Mouse (Mus musculus): ENCODE data around the gene Tnfaip6. TPM values are rescaled to one million over a fixed set of nuclear protein-coding genes. Genes with fewer than 3 reads are reported as not detected.
"Not testable (repeated sequence)": the region's sequence is repeated elsewhere in the genome, so short reads cannot be mapped to it uniquely, and the experiment has no call there.

Tnfaip6 gene
- total RNA-seq (2017) = 0.57 TPM in 1 of 3 replicates, not detected in the others

DNA sequence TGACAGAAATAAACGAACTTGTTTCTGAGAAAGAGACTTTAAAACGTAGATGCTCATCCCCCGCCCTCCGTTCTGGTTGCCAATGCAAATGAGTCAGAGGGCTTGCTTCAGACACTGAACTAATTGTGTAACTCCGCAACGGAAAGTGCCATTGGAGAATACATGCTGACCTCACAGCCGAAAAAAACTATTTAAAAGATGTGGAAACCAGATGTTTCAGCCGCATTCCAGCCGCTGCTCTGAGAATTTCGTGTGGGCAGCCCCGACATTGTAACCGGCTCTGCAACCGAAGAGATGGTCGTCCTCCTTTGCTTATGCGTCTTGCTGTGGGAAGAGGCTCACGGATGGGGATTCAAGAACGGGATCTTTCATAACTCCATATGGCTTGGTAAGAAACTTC lies at the start of gene Tnfaip6:
Gene Tnfaip6 (plus strand): TSS at position 128 of the 400 bp plus-strand sequence.
- ATAC-seq (replicated peaks; ENCODE audit: insufficient number of reproducible peaks, low FRiP score, low TSS enrichment, poor library complexity, severe bottlenecking) = peak; percentile 81

DNA sequence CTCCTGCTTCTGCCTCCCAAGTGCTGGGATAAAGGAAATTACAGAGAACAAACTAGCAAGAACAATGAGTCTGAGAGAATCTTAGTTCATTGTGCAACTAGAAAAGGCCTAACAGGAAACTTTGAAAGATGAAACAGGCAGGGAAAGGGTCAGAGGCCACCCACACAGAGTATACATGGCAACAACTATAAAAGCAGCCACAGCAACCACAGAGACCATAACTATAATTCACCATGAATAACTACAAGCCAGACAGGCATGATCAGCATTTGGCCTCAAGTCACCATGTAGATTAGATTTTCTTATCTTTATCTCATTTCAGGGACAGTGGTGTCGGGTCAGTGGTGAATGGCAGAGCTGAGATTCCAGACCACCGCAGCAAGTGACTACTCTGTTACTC lies 48.2 kb upstream of the Tnfaip6 start:
- no peak for ATAC-seq (replicated peaks; ENCODE audit: insufficient number of reproducible peaks, low FRiP score, low TSS enrichment, poor library complexity, severe bottlenecking)

DNA sequence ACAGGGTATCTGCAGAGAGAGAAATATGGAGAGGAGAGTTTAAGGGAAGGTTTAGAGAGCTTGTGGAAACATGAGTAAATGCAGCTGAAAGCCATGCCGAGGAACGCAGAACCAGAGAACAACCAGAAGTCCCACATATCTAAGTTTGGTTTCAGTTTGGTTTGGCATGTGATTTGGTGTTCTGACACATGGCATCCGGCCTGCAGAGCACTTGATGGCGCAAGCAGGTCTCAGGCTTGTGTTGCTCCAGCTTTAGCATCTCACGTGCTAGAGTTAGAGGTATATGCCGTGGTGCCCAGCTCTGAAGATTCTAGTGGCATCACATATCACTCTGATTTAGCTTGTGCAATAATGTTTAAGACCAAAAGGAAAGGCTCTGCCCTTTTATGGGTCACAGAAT lies 46.4 kb upstream of the Tnfaip6 start:
- ATAC-seq (replicated peaks; ENCODE audit: insufficient number of reproducible peaks, low FRiP score, low TSS enrichment, poor library complexity, severe bottlenecking) = no peak

DNA sequence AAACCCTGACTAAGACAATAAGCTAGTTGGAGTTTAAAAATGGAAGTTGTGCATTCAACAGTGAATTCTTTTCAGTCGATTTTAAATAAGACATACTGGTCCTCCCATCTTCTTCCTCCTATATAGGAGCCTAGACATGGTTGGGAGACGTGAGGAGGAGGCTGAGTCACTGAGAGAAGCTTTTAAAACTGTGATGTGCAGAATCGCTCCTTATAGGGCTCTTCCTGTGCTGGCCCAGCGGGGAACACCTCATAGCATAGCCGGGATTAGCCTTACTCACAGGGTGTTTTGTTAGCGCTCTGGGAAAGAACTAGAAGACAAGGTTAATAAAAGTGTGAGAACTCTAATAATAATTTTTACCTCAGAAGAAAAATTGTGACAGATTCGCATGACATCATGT lies 37.8 kb upstream of the Tnfaip6 start:
- ATAC-seq (replicated peaks; ENCODE audit: insufficient number of reproducible peaks, low FRiP score, low TSS enrichment, poor library complexity, severe bottlenecking) = no peak

DNA sequence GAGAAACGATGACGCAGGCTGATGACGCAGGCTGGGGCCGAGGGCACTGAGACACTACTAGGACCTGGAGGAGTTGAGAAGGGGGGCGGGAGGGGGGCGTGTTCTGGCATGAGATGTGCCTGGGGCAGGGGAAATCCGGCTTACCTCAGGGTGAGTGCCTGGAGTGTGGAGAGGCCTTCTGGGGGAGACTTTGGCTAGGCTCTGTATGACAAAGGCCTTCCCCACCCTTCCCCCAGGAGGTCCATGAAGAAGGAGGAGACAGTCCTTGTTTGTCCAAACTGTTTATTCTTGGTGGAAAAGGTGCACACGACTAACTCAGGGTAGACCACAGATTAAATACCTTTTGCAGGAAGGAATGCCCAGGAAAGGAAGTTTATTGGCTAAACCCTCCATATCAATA lies 36.3 kb upstream of the Tnfaip6 start:
- ATAC-seq (replicated peaks; ENCODE audit: insufficient number of reproducible peaks, low FRiP score, low TSS enrichment, poor library complexity, severe bottlenecking) = no peak

DNA sequence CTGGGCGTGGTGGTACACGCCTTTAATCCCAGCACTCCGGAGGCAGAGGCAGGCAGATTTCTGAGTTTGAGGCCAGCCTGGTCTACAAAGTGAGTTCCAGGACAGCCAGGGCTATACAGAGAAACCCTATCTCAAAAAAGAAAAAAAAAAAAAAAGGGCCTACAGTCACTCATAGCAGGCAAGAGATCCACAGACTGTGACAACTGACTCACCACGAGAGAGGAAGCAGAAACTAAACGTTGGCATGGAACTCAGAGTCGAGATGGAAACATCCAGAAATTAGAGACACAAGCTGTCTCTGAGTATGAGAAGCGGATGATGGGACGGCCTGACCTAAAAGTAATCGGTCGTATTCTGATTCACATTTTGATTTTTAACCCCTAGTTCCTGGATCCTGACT lies 35.5 kb upstream of the Tnfaip6 start:
- not testable (repeated sequence) for ATAC-seq (replicated peaks; ENCODE audit: insufficient number of reproducible peaks, low FRiP score, low TSS enrichment, poor library complexity, severe bottlenecking)

DNA sequence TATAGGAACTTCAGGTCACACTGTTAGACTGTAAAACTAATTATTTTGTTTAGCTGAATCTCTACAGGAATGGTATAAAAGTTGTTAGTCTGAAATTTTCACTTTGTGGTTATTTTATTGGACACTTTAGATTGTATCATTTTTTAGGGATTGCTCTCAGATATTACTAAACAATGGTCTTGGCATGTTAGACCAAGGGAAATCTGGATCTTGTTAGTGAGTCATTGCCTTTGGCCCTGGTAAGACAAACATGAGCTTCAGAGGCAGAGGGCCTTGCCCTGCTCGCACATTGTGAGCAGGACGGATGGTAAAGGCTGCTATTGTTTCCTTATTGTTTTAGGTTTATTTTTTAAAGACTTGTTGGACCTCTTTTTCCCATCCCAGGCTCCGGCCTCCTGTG lies 31.4 kb upstream of the Tnfaip6 start:
- ATAC-seq (replicated peaks; ENCODE audit: insufficient number of reproducible peaks, low FRiP score, low TSS enrichment, poor library complexity, severe bottlenecking) = no peak

DNA sequence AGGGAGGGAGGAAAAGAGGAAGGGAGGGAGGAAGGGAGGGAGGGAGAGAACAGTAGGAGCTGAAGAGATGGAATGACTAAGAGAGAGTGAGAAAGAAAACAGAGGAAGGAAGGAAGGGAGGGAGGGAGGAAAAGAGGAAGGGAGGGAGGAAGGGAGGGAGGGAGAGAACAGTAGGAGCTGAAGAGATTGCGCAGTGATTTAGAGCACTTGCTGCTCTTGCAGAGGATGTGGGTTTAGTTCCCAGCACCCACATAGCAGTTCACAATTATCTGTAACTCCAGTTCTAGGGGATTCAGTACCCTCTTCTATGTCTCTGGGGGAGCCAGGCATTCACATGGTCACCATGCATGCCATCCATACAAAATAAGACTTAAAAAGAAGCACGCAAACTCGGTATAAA lies 26.0 kb upstream of the Tnfaip6 start:
- not testable (repeated sequence) for ATAC-seq (replicated peaks; ENCODE audit: insufficient number of reproducible peaks, low FRiP score, low TSS enrichment, poor library complexity, severe bottlenecking)

DNA sequence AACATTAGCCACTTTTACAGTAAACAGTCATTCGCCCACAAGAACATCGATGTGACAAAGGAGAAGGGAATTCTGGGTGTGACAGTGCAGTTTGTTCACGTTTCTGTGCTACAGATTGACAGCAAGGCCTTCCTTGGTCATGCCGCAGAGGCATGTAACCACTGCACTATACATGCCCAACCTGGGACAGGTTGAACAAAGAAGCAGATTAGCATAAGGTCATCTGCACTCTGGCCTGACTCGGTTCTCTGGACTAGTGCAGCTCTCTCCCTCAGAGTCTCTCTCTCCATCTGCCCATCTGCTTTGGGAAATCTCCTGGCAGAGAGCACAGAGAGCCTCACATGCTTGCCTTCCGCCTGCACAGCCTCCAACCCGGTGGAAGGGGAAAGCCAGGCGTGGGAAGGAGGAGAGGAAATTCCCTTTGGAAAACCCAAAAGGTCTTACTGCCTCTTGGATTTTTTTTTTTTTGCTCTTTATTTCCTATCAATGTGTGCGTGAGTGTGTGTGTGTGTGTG lies 24.4 kb upstream of the Tnfaip6 start:
- no peak for ATAC-seq (replicated peaks; ENCODE audit: insufficient number of reproducible peaks, low FRiP score, low TSS enrichment, poor library complexity, severe bottlenecking)

DNA sequence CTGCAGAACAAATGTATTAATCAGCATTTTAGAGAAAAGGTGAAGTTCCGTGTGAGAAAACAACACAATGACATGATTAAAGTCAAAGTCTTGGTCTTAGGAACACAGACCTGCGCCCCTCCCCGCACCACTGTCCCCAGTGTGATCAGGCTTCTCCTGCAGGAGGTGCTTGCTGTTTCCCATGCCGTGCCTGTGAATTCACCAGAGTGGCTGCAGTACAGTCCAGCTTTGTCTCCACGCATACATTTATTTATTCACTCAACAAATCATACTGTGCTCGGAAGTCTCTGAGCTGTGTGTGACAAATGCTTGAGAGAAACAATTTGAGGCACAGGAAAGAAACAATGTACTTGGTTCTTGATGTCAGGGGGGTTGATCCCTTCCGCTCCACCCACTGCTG lies 21.4 kb upstream of the Tnfaip6 start:
- no peak for ATAC-seq (replicated peaks; ENCODE audit: insufficient number of reproducible peaks, low FRiP score, low TSS enrichment, poor library complexity, severe bottlenecking)

DNA sequence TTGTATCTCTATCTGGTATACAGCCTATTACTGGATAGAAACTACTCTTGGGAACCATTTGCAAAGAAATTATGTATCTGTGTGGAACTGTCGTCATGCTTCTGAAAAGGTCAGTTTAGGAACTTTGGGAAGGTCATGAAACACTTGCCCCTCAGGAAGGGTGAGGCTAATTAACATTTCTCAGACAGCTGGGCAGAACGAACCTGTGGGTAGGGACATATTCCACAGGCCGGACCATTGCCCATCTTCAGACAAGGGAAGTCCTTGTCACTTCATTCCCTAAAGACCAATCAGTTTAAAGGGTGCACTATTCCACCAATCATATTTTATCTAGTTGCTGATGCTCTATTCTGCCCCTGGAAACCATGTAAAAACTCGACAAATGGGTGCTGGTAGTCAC lies 10.7 kb upstream of the Tnfaip6 start:
- no peak for ATAC-seq (replicated peaks; ENCODE audit: insufficient number of reproducible peaks, low FRiP score, low TSS enrichment, poor library complexity, severe bottlenecking)

DNA sequence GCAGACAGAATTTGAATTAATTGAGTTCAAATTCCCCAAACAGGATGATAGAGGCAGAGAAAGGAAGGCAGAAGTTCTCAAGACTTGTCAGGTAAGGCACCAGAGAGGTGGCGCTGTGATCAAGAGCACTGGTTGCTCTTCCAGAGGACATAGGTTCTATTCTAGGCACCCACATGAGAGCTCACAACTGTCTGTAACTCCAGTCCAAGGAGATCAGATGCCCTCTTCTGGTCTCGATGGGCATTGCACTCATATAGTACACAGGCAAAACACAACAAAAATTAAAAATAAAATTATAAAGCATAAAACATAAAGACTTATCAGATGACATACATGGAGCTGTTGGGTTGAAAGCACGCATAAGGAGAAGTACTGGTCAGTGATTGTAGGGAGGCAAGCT lies 8.4 kb upstream of the Tnfaip6 start:
- ATAC-seq (replicated peaks; ENCODE audit: insufficient number of reproducible peaks, low FRiP score, low TSS enrichment, poor library complexity, severe bottlenecking) = no peak

DNA sequence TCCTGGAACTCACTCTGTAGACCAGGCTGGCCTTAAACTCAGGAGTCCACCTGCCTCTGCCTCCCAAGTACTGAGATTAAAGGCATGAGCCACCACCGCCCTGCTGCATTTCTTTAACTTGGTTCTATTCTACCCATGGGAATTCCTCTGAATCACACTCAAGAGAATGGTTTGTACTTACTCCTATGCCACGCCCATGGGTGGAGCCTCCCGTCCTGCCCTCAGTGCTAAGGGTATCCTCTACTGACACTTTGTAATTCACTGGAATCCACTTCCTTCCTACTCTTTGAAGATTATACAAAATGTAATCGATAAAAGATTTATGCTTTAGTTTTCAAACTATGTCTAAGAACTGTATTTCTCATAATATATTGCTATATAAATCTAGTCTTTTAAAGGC lies 6.3 kb upstream of the Tnfaip6 start:
- ATAC-seq (replicated peaks; ENCODE audit: insufficient number of reproducible peaks, low FRiP score, low TSS enrichment, poor library complexity, severe bottlenecking) = no peak

DNA sequence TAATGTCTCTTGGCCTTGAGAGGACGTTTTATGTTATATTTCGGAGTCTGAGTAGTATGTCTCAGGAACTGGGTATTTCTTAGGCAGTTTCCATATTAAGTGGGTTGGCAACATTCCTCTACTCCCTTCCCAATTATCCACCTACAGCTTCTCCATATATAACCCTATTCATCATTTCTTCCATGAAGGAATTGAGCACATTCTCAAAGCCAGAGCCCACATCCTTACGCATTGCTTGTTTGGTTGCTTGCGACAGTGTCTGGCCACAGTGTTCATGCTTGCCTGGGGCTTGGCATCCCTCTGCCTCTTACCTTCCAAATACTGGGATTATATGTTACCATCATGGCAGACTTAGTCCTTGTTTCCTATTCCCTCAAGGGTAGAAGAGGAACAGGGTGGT lies 3.2 kb upstream of the Tnfaip6 start:
- no peak for ATAC-seq (replicated peaks; ENCODE audit: insufficient number of reproducible peaks, low FRiP score, low TSS enrichment, poor library complexity, severe bottlenecking)

DNA sequence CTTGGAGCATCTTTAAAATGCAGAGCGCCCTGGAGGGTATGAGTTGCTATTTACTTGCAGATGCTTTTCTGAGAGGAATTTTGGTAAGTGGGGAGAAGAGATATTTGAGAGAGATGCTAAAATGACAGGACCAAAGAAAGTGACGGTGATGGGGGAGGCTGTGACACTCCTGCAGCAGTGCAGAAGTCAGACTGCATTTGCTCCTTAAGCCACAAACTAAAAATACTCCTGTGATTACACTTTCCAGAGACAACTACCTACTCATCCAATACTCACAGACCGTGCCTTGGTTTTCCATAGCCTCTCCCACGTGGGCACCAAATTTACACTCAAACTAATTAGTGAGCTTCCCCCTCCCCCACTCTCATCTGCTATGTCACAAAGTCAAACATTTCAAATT lies 2.7 kb upstream of the Tnfaip6 start:
- ATAC-seq (replicated peaks; ENCODE audit: insufficient number of reproducible peaks, low FRiP score, low TSS enrichment, poor library complexity, severe bottlenecking) = no peak

DNA sequence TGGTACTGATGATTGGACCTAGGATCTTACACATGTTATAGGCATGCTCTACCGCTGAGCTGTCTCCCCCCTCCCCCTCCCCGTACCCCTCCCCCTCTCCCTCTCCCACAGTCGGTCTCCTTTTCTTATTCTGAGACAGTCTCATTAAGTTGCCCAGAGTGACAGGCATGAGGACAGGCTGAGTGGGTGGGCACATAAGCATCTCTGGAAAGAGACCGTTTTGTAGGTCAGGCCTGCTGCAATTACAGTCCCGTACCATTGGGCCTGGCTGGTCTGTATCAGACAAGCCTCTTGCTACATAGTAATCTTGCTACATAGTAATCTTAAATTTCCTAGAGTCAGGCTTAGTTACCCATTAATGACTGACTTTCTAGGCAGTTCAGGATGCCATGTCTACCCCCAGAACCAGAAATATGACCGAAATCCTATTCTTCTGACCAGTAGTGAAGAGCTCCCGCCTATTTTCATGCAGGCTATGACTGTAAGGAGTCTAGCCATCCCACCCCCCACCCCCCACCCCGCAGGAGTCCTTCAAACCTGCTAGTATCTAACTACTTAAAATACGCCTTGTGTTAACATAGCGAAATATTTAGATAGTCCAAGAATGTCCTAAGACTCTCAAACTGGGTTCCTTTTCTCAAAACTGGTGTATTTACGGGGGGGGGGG lies 747 bp upstream of the Tnfaip6 start:
- ATAC-seq (replicated peaks; ENCODE audit: insufficient number of reproducible peaks, low FRiP score, low TSS enrichment, poor library complexity, severe bottlenecking) = no peak

DNA sequence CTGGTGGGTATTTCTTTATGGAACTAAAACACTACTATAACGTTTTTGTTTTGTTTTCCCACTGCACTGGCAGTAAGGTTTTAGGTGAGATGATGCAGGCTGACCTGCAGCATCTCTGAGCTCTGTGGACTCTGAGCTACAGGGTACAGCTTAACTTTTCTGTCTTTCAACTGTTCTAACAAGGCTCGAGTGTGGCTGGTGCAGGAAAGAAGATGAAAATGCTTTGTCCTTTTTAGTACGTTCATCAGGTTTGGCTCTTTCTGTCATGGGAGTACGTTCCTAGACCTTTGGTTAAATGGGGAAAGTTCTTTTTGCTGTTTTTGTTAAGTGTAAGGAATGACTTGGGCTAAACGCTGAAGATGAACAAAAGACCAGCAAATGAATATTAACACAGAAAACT lies 749 bp downstream of the Tnfaip6 start:
- no peak for ATAC-seq (replicated peaks; ENCODE audit: insufficient number of reproducible peaks, low FRiP score, low TSS enrichment, poor library complexity, severe bottlenecking)

DNA sequence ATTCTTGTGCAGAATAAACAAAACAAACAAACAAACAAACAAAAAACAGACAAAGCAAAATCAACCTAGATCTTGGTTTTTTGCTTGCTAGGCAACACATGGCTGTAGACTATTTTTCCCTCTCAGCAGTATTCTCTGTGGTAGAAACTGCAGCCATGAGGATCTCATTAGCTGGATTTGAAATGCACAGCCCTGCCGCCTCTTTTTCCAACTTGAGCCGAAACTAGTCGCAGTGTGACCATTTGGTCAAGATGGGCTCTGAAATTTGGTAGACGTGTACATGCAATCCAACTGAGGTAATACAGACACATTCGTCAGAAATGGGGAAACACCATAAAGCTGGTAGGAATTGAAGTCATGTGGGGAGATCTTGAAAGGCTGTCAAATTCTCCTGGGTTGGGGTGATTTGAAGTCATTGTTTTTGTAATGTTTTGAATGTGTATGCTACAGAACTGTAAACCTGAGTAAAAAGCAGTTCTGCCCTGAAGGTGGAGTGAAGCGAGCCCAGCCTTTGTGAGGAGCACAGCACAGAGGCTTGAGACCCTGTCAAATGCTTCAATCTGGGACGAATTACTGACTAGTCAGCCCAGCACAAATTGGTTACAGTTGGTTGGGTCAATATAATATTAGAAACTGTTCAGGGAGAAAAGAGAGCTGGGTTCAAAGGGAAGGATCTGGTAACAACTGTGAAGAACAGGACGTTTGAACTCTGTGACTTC lies 1.4 kb downstream of the Tnfaip6 start:
- ATAC-seq (replicated peaks; ENCODE audit: insufficient number of reproducible peaks, low FRiP score, low TSS enrichment, poor library complexity, severe bottlenecking) = no peak

DNA sequence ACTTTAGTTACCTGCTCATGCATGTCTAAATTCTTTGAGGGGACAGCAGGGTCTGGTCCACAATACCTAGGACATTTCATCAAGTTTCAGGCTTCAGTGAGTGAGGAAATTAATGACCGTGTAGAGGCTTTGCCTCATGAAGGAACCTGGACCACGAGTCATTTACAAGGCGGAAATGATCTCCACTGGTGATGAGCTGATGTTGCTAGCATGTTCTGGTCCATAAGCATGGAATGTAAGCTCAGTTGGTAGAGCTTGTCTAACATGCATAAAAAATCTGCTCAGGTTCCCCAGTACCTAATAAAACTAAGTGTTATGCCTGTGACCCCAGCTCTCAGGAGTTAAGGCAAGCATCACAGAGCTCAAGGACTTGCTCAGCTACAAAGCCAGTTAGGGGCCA lies 4.3 kb downstream of the Tnfaip6 start:
- no peak for ATAC-seq (replicated peaks; ENCODE audit: insufficient number of reproducible peaks, low FRiP score, low TSS enrichment, poor library complexity, severe bottlenecking)

DNA sequence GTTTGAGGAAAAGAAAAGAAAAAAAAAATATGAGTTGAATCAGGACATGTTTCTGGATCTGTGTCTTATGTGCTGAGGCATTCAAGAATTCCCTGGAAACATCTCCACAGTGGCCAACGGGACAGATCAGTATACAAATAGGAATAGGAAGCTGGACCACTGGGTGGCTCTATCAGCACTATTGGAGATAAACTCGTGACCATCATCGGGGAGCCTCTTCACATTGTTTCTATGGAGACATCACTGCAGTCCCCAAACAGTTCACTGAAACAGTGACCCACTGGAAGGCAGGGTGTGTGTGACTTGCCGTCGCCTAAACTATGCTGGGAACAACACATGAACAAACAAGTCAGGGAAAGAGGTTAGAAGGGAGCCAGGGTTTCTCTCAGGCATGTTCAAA lies 4.9 kb downstream of the Tnfaip6 start:
- no peak for ATAC-seq (replicated peaks; ENCODE audit: insufficient number of reproducible peaks, low FRiP score, low TSS enrichment, poor library complexity, severe bottlenecking)

Measured in monocyte, adult 5-6 weeks (primary cell).